Mouse (Mus musculus) effector memory CD4-positive, alpha-beta T cell, adult 5 months (primary cell): ENCODE results near the gene Tnfsf10. TPM values are rescaled to one million over a fixed set of nuclear protein-coding genes. Genes with fewer than 3 reads are reported as not detected.

Experiments
- polyA plus RNA-seq: library from polyadenylated mRNA; unstranded; fragments of 100-300 nt; shearing (Covaris generic); gene quantifications from one replicate; pipeline ENCODE4 v1.2.1, GENCODE M21; 2017

Gene Tnfsf10
- polyA plus RNA-seq, result 5.6 TPM

GRCm38 (mm10) chr3:27316559-27317287 is at the start of gene Tnfsf10:
TSS of gene Tnfsf10 (plus strand) at chr3:27317028.

GRCm38 (mm10) chr3:27371276-27371621 is 54.4 kb downstream of the Tnfsf10 start, which contains the start of gene Ghsr:
TSS of gene Ghsr (plus strand) at chr3:27371351.

Other genes starting within 250 kb of the Tnfsf10 start
- 2.0 TPM for gene Ect2, start 163.2 kb upstream of the Tnfsf10 start, polyA plus RNA-seq
- gene Nceh1, start 134.1 kb upstream of the Tnfsf10 start, polyA plus RNA-seq, result 16.7 TPM
- not detected for gene Ghsr, start 54.3 kb downstream of the Tnfsf10 start, polyA plus RNA-seq